Comparison of ENCODE assay signal across 11 mouse cellular contexts in the genomic region with DNA sequence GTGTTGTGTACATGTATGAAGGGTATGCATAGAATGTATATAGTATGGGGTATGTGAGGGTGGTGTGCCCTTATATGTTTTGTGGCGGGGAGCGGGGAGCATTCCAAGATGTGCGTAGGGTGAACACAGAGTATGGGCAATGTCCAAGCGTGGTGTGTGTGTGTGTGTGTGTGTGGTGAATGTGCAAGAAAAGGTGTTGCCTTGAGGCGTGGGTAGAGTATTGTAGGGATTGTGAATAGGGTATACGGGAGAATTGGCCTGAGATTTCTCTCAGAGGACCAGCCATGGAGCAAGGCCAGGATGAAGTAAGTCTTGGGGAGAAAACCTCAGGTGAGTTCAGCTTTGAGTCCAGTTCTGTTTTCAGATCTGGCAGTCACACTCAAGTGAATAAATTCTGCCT. TPM values are rescaled to one million over a fixed set of nuclear protein-coding genes. Genes with fewer than 3 reads are reported as not detected.
DNase-seq lines count a peak whose midpoint lies in the region; ATAC-seq and TF ChIP-seq lines count a peak whose summit lies in the region.
"Had no signal": no experiment of that assay in that cellular context is flagged by ENCODE, and none has a peak within 500 bp of the region (broad histone marks: within the 10 kb centered on the region; RNA-seq: fewer than 3 reads in every experiment).

No protein-coding gene starts in this region.

- no peak for ATAC-seq in heart, embryonic 11.5 days (replicated peaks; ENCODE audit: insufficient number of reproducible peaks, low FRiP score, low TSS enrichment)
- peak; percentile 25 for ATAC-seq in forebrain, embryonic 16.5 days
- ATAC-seq in liver, embryonic 16.5 days (ENCODE audit: low read depth): no peak
- no peak for ATAC-seq in erythroblast, adult 5-6 weeks (replicated peaks; ENCODE audit: low FRiP score, poor library complexity, severe bottlenecking)

- DNase-seq in heart, postnatal 14 days: no peak
- no peak for DNase-seq in layer of hippocampus, postnatal 36 days
- no peak for DNase-seq in layer of hippocampus, adult 9-11 months

- H3K36me3 ChIP-seq in heart, embryonic 11.5 days (ENCODE audit: control insufficient read depth, insufficient read depth, low read length): no peaks in the 10 kb centered on the region
- H3K36me3 ChIP-seq in ES-Bruce4 (ENCODE audit: control insufficient read depth, insufficient read depth, low read length, poor library complexity, severe bottlenecking): no peaks in the 10 kb centered on the region
- H3K36me3 ChIP-seq in forebrain, embryonic 16.5 days (ENCODE audit: control insufficient read depth, insufficient read depth): no peaks in the 10 kb centered on the region
- H3K36me3 ChIP-seq in liver, embryonic 16.5 days (ENCODE audit: control insufficient read depth, insufficient read depth): no peaks in the 10 kb centered on the region

- TF ChIP-seq POLR2A in ES-Bruce4 (IDR thresholded peaks at IDR 0.05; ENCODE audit: insufficient read depth, low read length): no peak

- 6% methylated on average over 6 of the region's 6 CpGs for WGBS in heart, embryonic 11.5 days (ENCODE audit: insufficient replicate concordance)
- WGBS in forebrain, embryonic 16.5 days: 2% methylated on average over 6 of the region's 6 CpGs
- 11% methylated on average over 6 of the region's 6 CpGs for whole genome bisulfite sequencing in liver, embryonic 16.5 days (ENCODE audit: insufficient replicate concordance)

- H3K9ac ChIP-seq in heart, embryonic 11.5 days (ENCODE audit: low read depth, low read length): no peak overlapping the region
- no peak overlapping the region for H3K9ac ChIP-seq in ES-Bruce4 (ENCODE audit: low read depth, poor library complexity, severe bottlenecking)
- peak overlapping the region; percentile 36 for H3K9ac ChIP-seq in forebrain, embryonic 16.5 days (replicated peaks; ENCODE audit: low read depth, low read length)
- H3K9ac ChIP-seq in liver, embryonic 16.5 days (ENCODE audit: low read depth, low read length): no peak overlapping the region

- no peak for TF ChIP-seq CTCF in ES-Bruce4 (IDR thresholded peaks at IDR 0.05; ENCODE audit: low read depth, low read length)

- no peak overlapping the region for H3K27ac ChIP-seq in heart, embryonic 11.5 days (ENCODE audit: low read depth, low read length)
- no peak overlapping the region for H3K27ac ChIP-seq in ES-Bruce4 (ENCODE audit: insufficient read depth, low read length)
- no peak overlapping the region for H3K27ac ChIP-seq in forebrain, embryonic 16.5 days (ENCODE audit: low read length)
- no peak overlapping the region for H3K27ac ChIP-seq in liver, embryonic 16.5 days (ENCODE audit: low read length)

- peaks cover 85% of the 10 kb centered on the region for H3K27me3 ChIP-seq in heart, embryonic 11.5 days (ENCODE audit: control insufficient read depth, insufficient read depth, low read length)
- peaks cover 40% of the 10 kb centered on the region for H3K27me3 ChIP-seq in ES-Bruce4 (ENCODE audit: control insufficient read depth, insufficient read depth, low read length, poor library complexity, severe bottlenecking)
- H3K27me3 ChIP-seq in forebrain, embryonic 16.5 days (replicated peaks; ENCODE audit: control insufficient read depth, insufficient read depth, low read length): peaks cover 83% of the 10 kb centered on the region
- H3K27me3 ChIP-seq in liver, embryonic 16.5 days (ENCODE audit: control insufficient read depth, insufficient read depth, low read depth, low read length): peaks cover 78% of the 10 kb centered on the region

- no peak for TF ChIP-seq EP300 in ES-Bruce4 (IDR thresholded peaks at IDR 0.05; ENCODE audit: insufficient read depth, low read depth, low read length)

- H3K4me1 ChIP-seq in heart, embryonic 11.5 days (ENCODE audit: control insufficient read depth, insufficient read depth, low read length): peaks cover 16% of the 10 kb centered on the region; the same call in 1 of the 2 replicates
- no peaks in the 10 kb centered on the region for H3K4me1 ChIP-seq in ES-Bruce4 (ENCODE audit: control insufficient read depth, insufficient read depth, low read length)
- H3K4me1 ChIP-seq in forebrain, embryonic 16.5 days (replicated peaks; ENCODE audit: control insufficient read depth, insufficient read depth, low read length): peaks cover 30% of the 10 kb centered on the region
- peaks cover 5% of the 10 kb centered on the region for H3K4me1 ChIP-seq in liver, embryonic 16.5 days (ENCODE audit: control insufficient read depth, low read depth, low read length)

- intact Hi-C loops in heart, postnatal 14 days (cut with DNase I): no loop called here

- peak overlapping the region; percentile 96 for H3K4me2 ChIP-seq in heart, embryonic 11.5 days
- H3K4me2 ChIP-seq in forebrain, embryonic 16.5 days (ENCODE audit: low read length): peak overlapping the region; percentile 62
- peak overlapping the region; percentile 49 for H3K4me2 ChIP-seq in liver, embryonic 16.5 days (ENCODE audit: low read depth, low read length)

- H3K4me3 ChIP-seq in heart, embryonic 11.5 days (ENCODE audit: low read depth, low read length): peak overlapping the region; percentile 62
- peak overlapping the region; percentile 47 for H3K4me3 ChIP-seq in ES-Bruce4 (ENCODE audit: low read depth, low read length)
- peak overlapping the region; percentile 64 for H3K4me3 ChIP-seq in forebrain, embryonic 16.5 days (replicated peaks; ENCODE audit: low read length)
- peak overlapping the region; percentile 36 for H3K4me3 ChIP-seq in liver, embryonic 16.5 days (ENCODE audit: low read depth, low read length)
- H3K4me3 ChIP-seq: erythroblast, embryonic 14.5 days had no signal

- no peaks in the 10 kb centered on the region for H3K9me3 ChIP-seq in heart, embryonic 11.5 days (replicated peaks; ENCODE audit: control insufficient read depth, low read length)
- H3K9me3 ChIP-seq in ES-Bruce4 (replicated peaks; ENCODE audit: control insufficient read depth, insufficient read depth, low read length, poor library complexity, severe bottlenecking): no peaks in the 10 kb centered on the region
- no peaks in the 10 kb centered on the region for H3K9me3 ChIP-seq in forebrain, embryonic 16.5 days (ENCODE audit: control insufficient read depth, low read length)
- H3K9me3 ChIP-seq in liver, embryonic 16.5 days (replicated peaks; ENCODE audit: control insufficient read depth, low read length): no peaks in the 10 kb centered on the region

RNA-seq across cellular contexts. Expression of a gene that starts 0.7 kb away (rescaled TPM):
- 0.16 TPM in 1 of 2 replicates, not detected in the other for polyA plus RNA-seq in heart, embryonic 11.5 days (2014; fragmentation: Nextera tagmentation; extraction: Ambion mirVana)
- under 1 TPM; 0.24 to 0.41 TPM for total RNA-seq in heart, postnatal 14 days (2021)
- polyA plus RNA-seq in ES-Bruce4 (2011; ENCODE audit: insufficient read depth, insufficient read length, low read depth, missing spikeins): not detected in 2 replicates
- polyA plus RNA-seq in forebrain, embryonic 16.5 days (2015; fragmentation: Nextera tagmentation; extraction: Ambion mirVana): 1.2 and 1.4 TPM in 2 replicates
- 0.08 TPM in 1 of 2 replicates, not detected in the other for polyA plus RNA-seq in liver, embryonic 16.5 days (2015; fragmentation: Nextera tagmentation; extraction: Ambion mirVana)
- total RNA-seq in layer of hippocampus, postnatal 36 days (2021): 10 to 100 TPM; 56.8 to 57.5 TPM
- not detected in 2 replicates for total RNA-seq in erythroblast, adult 5-6 weeks (2015; ENCODE audit: low replicate concordance)
- total RNA-seq in erythroblast, adult 5-6 weeks (2017; ENCODE audit: low replicate concordance): 0.28 and 0.60 TPM in 2 replicates
- total RNA-seq: CH12.LX; neutrophil, adult 5-6 weeks had no signal

RNA-seq across cellular contexts. Expression of a gene that starts 19.7 kb away (rescaled TPM):
- 0.30 TPM in 1 of 2 replicates, not detected in the other for polyA plus RNA-seq in heart, embryonic 11.5 days (2014; fragmentation: Nextera tagmentation; extraction: Ambion mirVana)
- total RNA-seq in heart, postnatal 14 days (2021): not detected
- not detected in 2 replicates for polyA plus RNA-seq in ES-Bruce4 (2011; ENCODE audit: insufficient read depth, insufficient read length, low read depth, missing spikeins)
- polyA plus RNA-seq in forebrain, embryonic 16.5 days (2015; fragmentation: Nextera tagmentation; extraction: Ambion mirVana): 0.20 TPM in 1 of 2 replicates, not detected in the other
- polyA plus RNA-seq in liver, embryonic 16.5 days (2015; fragmentation: Nextera tagmentation; extraction: Ambion mirVana): 0.16 TPM in 1 of 2 replicates, not detected in the other
- total RNA-seq in layer of hippocampus, postnatal 36 days (2021): under 1 TPM; 0.15 to 0.23 TPM
- not detected in 2 replicates for total RNA-seq in erythroblast, adult 5-6 weeks (2015; ENCODE audit: low replicate concordance)
- not detected in 2 replicates for total RNA-seq in erythroblast, adult 5-6 weeks (2017; ENCODE audit: low replicate concordance)
- total RNA-seq: CH12.LX; neutrophil, adult 5-6 weeks had no signal
- polyA plus RNA-seq: erythroblast, embryonic 14.5 days had no signal

RNA-seq across cellular contexts. Expression of a gene that starts 56.0 kb away (rescaled TPM):
- polyA plus RNA-seq in heart, embryonic 11.5 days (2014; fragmentation: Nextera tagmentation; extraction: Ambion mirVana): 3.4 and 3.7 TPM in 2 replicates
- total RNA-seq in heart, postnatal 14 days (2021): 1 to 10 TPM; 8.0 to 8.5 TPM
- polyA plus RNA-seq in ES-Bruce4 (2011; ENCODE audit: insufficient read depth, insufficient read length, low read depth, missing spikeins): 8.7 and 10.0 TPM in 2 replicates
- 6.8 and 7.5 TPM in 2 replicates for polyA plus RNA-seq in forebrain, embryonic 16.5 days (2015; fragmentation: Nextera tagmentation; extraction: Ambion mirVana)
- polyA plus RNA-seq in liver, embryonic 16.5 days (2015; fragmentation: Nextera tagmentation; extraction: Ambion mirVana): 2.8 and 3.6 TPM in 2 replicates
- total RNA-seq in layer of hippocampus, postnatal 36 days (2021): 10 to 100 TPM; 12.3 to 14.2 TPM
- 0.19 and 2.3 TPM in 2 replicates for total RNA-seq in erythroblast, adult 5-6 weeks (2015; ENCODE audit: low replicate concordance)
- total RNA-seq in erythroblast, adult 5-6 weeks (2017; ENCODE audit: low replicate concordance): 2.0 and 2.7 TPM in 2 replicates
